Mouse (Mus musculus) megakaryocyte, embryonic 14.5 days (primary cell): ENCODE measurements around the gene Urb2.

Experiments used
- FLI1 ChIP-seq: IDR thresholded peaks from 2 replicates; pipeline ENCODE4 v1.6.1; 2012; ENCODE audit warnings: low read length, inconsistent platforms, mixed read lengths
- GATA1 ChIP-seq: IDR thresholded peaks from 3 replicates; pipeline ENCODE4 v1.6.1; 2012; ENCODE audit warnings: mixed read lengths, low read length, inconsistent platforms, borderline replicate concordance

DNA sequence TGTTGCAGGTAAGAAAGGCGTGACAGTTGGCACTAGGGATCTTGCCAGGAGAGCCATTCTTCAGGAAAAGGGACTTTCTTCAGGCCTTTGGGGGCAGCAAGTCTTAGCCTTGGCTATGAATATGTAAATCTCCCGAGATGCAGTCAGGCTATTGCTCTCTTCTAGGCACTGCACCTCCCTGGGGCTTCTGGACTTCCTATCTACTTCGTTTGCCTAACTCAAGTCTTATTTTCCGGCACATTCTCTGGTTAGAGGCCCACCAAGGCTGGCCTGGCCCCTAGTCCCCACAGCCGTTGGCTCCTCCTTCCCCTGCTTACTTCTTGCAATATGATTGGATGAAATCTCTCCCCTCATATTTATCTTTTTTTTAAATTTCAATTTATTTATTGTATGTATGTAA lies 67.7 kb downstream of the Urb2 start:
- no peak for TF ChIP-seq GATA1
- TF ChIP-seq FLI1, result no peak
